ENCODE assay signal across 11 mouse cellular contexts in the genomic region with DNA sequence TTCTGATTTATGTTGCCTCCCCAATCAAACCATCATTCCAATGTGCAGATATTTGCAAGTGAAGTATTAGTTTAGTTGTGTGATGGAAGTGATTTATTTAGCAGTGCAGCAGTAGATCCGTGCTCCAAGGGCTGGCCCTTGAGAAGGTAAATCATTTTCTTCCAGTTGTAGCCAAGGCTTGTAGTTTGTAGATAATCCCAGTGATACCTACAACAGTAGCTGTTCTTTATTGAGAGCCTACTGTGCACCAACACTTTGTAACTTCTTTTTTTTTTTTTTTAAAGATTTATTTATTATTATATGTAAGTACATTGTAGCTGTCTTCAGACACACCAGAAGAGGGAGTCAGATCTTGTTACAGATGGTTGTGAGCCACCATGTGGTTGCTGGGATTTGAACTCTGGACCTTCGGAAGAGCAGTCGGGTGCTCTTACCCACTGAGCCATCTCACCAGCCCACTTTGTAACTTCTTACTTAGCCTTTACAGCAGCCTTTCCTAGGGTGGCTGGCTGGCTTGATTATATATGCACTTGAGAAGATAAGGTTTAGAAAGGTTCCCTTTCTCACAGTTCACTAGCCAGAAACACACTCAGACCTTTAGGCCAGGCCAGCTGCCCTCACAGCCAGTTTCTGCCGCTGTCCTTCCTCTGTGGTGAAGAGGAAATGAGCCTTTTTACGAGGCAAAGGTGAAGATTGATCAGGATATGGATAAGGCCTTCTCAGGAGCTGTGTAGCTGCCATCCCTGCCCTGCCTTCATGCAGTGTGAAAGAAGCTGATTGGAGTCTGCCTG. TPM values are rescaled to one million over a fixed set of nuclear protein-coding genes. Genes with fewer than 3 reads are reported as not detected.
DNase-seq lines count a peak whose midpoint lies in the region; ATAC-seq and TF ChIP-seq lines count a peak whose summit lies in the region.
"Had no signal": no experiment of that assay in that cellular context is flagged by ENCODE, and none has a peak within 500 bp of the region (broad histone marks: within the 10 kb centered on the region; RNA-seq: fewer than 3 reads in every experiment).

No protein-coding gene starts in this region.

- DNase-seq in heart, adult 2 months, result no peak
- DNase-seq in heart, adult 8-10 months (ENCODE audit: low spot score), result no peak
- DNase-seq in layer of hippocampus, adult 2 months (ENCODE audit: low spot score in 2 of 2), result no peak
- no peak for DNase-seq in layer of hippocampus, postnatal 36 days
- peak; percentile 49 for DNase-seq in CD4-positive helper T cell, adult 2 months (ENCODE audit: low read depth, low spot score)
- no peak for DNase-seq in liver, embryonic 13.5 days
- no peak for DNase-seq in frontal cortex, postnatal 10 days (ENCODE audit: low spot score in 2 of 2)
- DNase-seq in right cerebral cortex, adult 2 months (ENCODE audit: low spot score in 2 of 2), result no peak
- DNase-seq: right cerebral cortex, postnatal 4 days; thymus, adult 2 months had no signal

- peak overlapping the region; percentile 82 for H3K27ac ChIP-seq in heart, adult 2 months
- H3K27ac ChIP-seq in layer of hippocampus, adult 2 months, result peak overlapping the region; percentile 56
- 0 out of 2 replicates have a peak overlapping the region, but pooled peaks have one; percentile 11 for H3K27ac ChIP-seq in liver, embryonic 13.5 days
- H3K27ac ChIP-seq: hindbrain, postnatal 0 days had no signal

- peak overlapping the region; percentile 14; the same call in 1 of the 2 replicates for H3K9ac ChIP-seq in heart, adult 2 months (ENCODE audit: low read depth, low read length)
- H3K9ac ChIP-seq in liver, embryonic 13.5 days, result no peak overlapping the region

- H3K9me3 ChIP-seq in liver, embryonic 13.5 days (replicated peaks), result no peaks in the 10 kb centered on the region

- H3K36me3 ChIP-seq in heart, adult 2 months (ENCODE audit: control insufficient read depth, insufficient read depth, low read length), result peaks cover 4% of the 10 kb centered on the region
- peaks cover 11% of the 10 kb centered on the region for H3K36me3 ChIP-seq in liver, embryonic 13.5 days

- H3K27me3 ChIP-seq in heart, adult 2 months (ENCODE audit: control insufficient read depth, insufficient read depth, low read length), result no peaks in the 10 kb centered on the region
- H3K27me3 ChIP-seq in liver, embryonic 13.5 days, result no peaks in the 10 kb centered on the region

- no peak overlapping the region for H3K4me3 ChIP-seq in heart, adult 2 months
- H3K4me3 ChIP-seq in layer of hippocampus, adult 2 months, result no peak overlapping the region
- no peak overlapping the region for H3K4me3 ChIP-seq in liver, embryonic 13.5 days (replicated peaks)

- peaks cover 45% of the 10 kb centered on the region for H3K4me1 ChIP-seq in heart, adult 2 months (ENCODE audit: control insufficient read depth, insufficient read depth, low read length)
- peaks cover 18% of the 10 kb centered on the region for H3K4me1 ChIP-seq in liver, embryonic 13.5 days (replicated peaks)

- intact Hi-C loops in heart, adult 2 months (cut with DNase I), result no loop called here

- H3K79me2 ChIP-seq in heart, adult 2 months (replicated peaks; ENCODE audit: control insufficient read depth, insufficient read depth, low read length), result peaks cover 8% of the 10 kb centered on the region

- no peak for TF ChIP-seq CTCF in heart, adult 2 months (IDR thresholded peaks at IDR 0.05)
- no peak for TF ChIP-seq CTCF in layer of hippocampus, adult 2 months (conservative IDR thresholded peaks at IDR 0.05)

- no peak for TF ChIP-seq POLR2A in heart, adult 2 months (IDR thresholded peaks at IDR 0.05; ENCODE audit: insufficient read depth, low read depth, low read length)

- WGBS in heart, adult 2 months, result 60% methylated on average over 5 of the region's 5 CpGs
- 35% methylated on average over 5 of the region's 5 CpGs for WGBS in liver, embryonic 13.5 days (ENCODE audit: insufficient replicate concordance)

- no peak for TF ChIP-seq EP300 in heart, adult 2 months (IDR thresholded peaks at IDR 0.05; ENCODE audit: insufficient read depth, low read depth, low read length)

- H3K4me2 ChIP-seq in liver, embryonic 13.5 days, result no peak overlapping the region

- no peak for ATAC-seq in liver, embryonic 13.5 days (ENCODE audit: low read depth)
- ATAC-seq: hindbrain, postnatal 0 days had no signal

RNA-seq across cellular contexts. Expression of a gene that starts 20.6 kb away (rescaled TPM):
- total RNA-seq in heart, adult 2 months (2021), result 100 to 1,000 TPM in 1 of 2 experiments, 10 to 100 TPM in 1; 96.7 to 116 TPM
- 65.0 and 86.1 TPM in 2 replicates for polyA plus RNA-seq in heart, adult 2 months (2012; rRNA removed)
- total RNA-seq in heart, adult 8-10 months (2022), result 100 to 1,000 TPM in 3 of 4 experiments, 10 to 100 TPM in 1; 98.1 to 113 (median 107) TPM
- total RNA-seq in layer of hippocampus, adult 2 months (2021), result 10 to 100 TPM; 91.3 to 94.9 TPM
- total RNA-seq in layer of hippocampus, postnatal 36 days (2021), result 10 to 100 TPM; 94.0 to 99.0 TPM
- 5.3 and 5.4 TPM in 2 replicates for polyA plus RNA-seq in liver, embryonic 13.5 days (2015; fragmentation: Nextera tagmentation; extraction: Ambion mirVana)

Comparison
In these comparisons a context has a peak if more than half of its experiments do, and no peak if none do; other contexts are left out.
1. H3K27ac ChIP-seq: peak in every context shown above with its lines; median percentile 82 in heart, adult 2 months; 56 in layer of hippocampus, adult 2 months; 11 in liver, embryonic 13.5 days.